In genomic region chr5:27790910-27791288, GRCm38 (mm10) we compare ENCODE assay signal across 8 mouse cellular contexts. TPM values are rescaled to one million over a fixed set of nuclear protein-coding genes. Genes with fewer than 3 reads are reported as not detected.
A peak's percentile ranks its signal among the peaks of the same experiment; 100 is the strongest.
DNase-seq lines count a peak whose midpoint lies in the region; ATAC-seq and TF ChIP-seq lines count a peak whose summit lies in the region.

No protein-coding gene starts in this region.

- peak; percentile 85 for ATAC-seq in embryonic facial prominence, embryonic 14.5 days (ENCODE audit: low read depth)
- peak; percentile 53 for ATAC-seq in liver, embryonic 11.5 days (replicated peaks; ENCODE audit: low FRiP score)

- peak; percentile 68 for DNase-seq in thymus, postnatal 14 days
- no peak for DNase-seq in thymus, postnatal 0 days (ENCODE audit: low spot score)
- peak; percentile 90 for DNase-seq in embryonic facial prominence, embryonic 14.5 days (ENCODE audit: low spot score)
- DNase-seq in heart, adult 8-10 months (ENCODE audit: low spot score), result peak; percentile 57
- peak; percentile 91 for DNase-seq in kidney, adult 2 months
- DNase-seq in liver, embryonic 11.5 days (ENCODE audit: low spot score), result peak; percentile 76
- peak; percentile 89 for DNase-seq in testis, postnatal 14 days (ENCODE audit: low spot score)

- H3ac ChIP-seq in myocyte (ENCODE audit: control insufficient read depth, insufficient read length), result peak overlapping the region; percentile 69

- peaks cover 19% of the 10 kb centered on the region for H3K79me2 ChIP-seq in myocyte (ENCODE audit: control insufficient read depth, insufficient read depth)

- H3K27me3 ChIP-seq in embryonic facial prominence, embryonic 14.5 days (replicated peaks; ENCODE audit: control insufficient read depth, insufficient read depth, low read length), result no peaks in the 10 kb centered on the region
- no peaks in the 10 kb centered on the region for H3K27me3 ChIP-seq in kidney, adult 2 months (replicated peaks; ENCODE audit: control insufficient read depth, insufficient read depth, low read length)
- H3K27me3 ChIP-seq in liver, embryonic 11.5 days (replicated peaks; ENCODE audit: control insufficient read depth, insufficient read depth, low read length), result no peaks in the 10 kb centered on the region
- no peaks in the 10 kb centered on the region for H3K27me3 ChIP-seq in myocyte (ENCODE audit: control insufficient read depth, insufficient read depth, insufficient read length)

- H3K4me1 ChIP-seq in embryonic facial prominence, embryonic 14.5 days (ENCODE audit: control insufficient read depth, insufficient read depth, low read length), result peaks cover 10% of the 10 kb centered on the region; the same call in 1 of the 2 replicates
- H3K4me1 ChIP-seq in kidney, adult 2 months (ENCODE audit: control insufficient read depth, insufficient read depth, low read length), result peaks cover 5% of the 10 kb centered on the region; the same call in 1 of the 2 replicates
- H3K4me1 ChIP-seq in liver, embryonic 11.5 days (replicated peaks; ENCODE audit: control insufficient read depth, insufficient read depth, low read length), result peaks cover 12% of the 10 kb centered on the region

- peak overlapping the region; percentile 79 for H3K4me3 ChIP-seq in embryonic facial prominence, embryonic 14.5 days (ENCODE audit: low read depth, low read length)
- peak overlapping the region; percentile 58 for H3K4me3 ChIP-seq in kidney, adult 2 months (ENCODE audit: insufficient read depth, low read depth, low read length)
- peak overlapping the region; percentile 91 for H3K4me3 ChIP-seq in liver, embryonic 11.5 days (ENCODE audit: low read depth, low read length)
- H3K4me3 ChIP-seq in myocyte, result peak overlapping the region; percentile 63

- H3K9me3 ChIP-seq in embryonic facial prominence, embryonic 14.5 days (ENCODE audit: control insufficient read depth, low read length), result no peaks in the 10 kb centered on the region
- H3K9me3 ChIP-seq in liver, embryonic 11.5 days (ENCODE audit: control insufficient read depth, low read length), result no peaks in the 10 kb centered on the region

- H3K9ac ChIP-seq in embryonic facial prominence, embryonic 14.5 days (ENCODE audit: low read depth, low read length), result peak overlapping the region; percentile 91
- H3K9ac ChIP-seq in liver, embryonic 11.5 days (ENCODE audit: low read depth, low read length), result peak overlapping the region; percentile 93

- H3K36me3 ChIP-seq in embryonic facial prominence, embryonic 14.5 days (ENCODE audit: control insufficient read depth, insufficient read depth, low read length), result peaks cover 30% of the 10 kb centered on the region
- H3K36me3 ChIP-seq in kidney, adult 2 months (ENCODE audit: control insufficient read depth, insufficient read depth, low read length), result peaks cover 5% of the 10 kb centered on the region; the same call in 1 of the 2 replicates
- H3K36me3 ChIP-seq in liver, embryonic 11.5 days (ENCODE audit: control insufficient read depth, insufficient read depth, low read length), result peaks cover 27% of the 10 kb centered on the region
- peaks cover 14% of the 10 kb centered on the region for H3K36me3 ChIP-seq in myocyte (ENCODE audit: control insufficient read depth, insufficient read depth)

- TF ChIP-seq CTCF in kidney, adult 2 months (conservative IDR thresholded peaks at IDR 0.05; ENCODE audit: insufficient read depth, insufficient read length, low read depth, low read length), result no peak

- WGBS in embryonic facial prominence, embryonic 14.5 days, result 0% methylated on average over 2 of the region's 47 CpGs
- 1% methylated on average over 47 of the region's 47 CpGs for WGBS in kidney, adult 2 months
- WGBS in liver, embryonic 11.5 days, result under 1% methylated on average over 47 of the region's 47 CpGs

- H3K4me2 ChIP-seq in embryonic facial prominence, embryonic 14.5 days (ENCODE audit: low read depth, low read length), result peak overlapping the region; percentile 80
- H3K4me2 ChIP-seq in liver, embryonic 11.5 days, result peak overlapping the region; percentile 82
- peak overlapping the region; percentile 76 for H3K4me2 ChIP-seq in myocyte (ENCODE audit: low read depth)

- H3K27ac ChIP-seq in embryonic facial prominence, embryonic 14.5 days (replicated peaks; ENCODE audit: low read depth, low read length), result peak overlapping the region; percentile 96
- H3K27ac ChIP-seq in kidney, adult 2 months (ENCODE audit: insufficient read depth, low read depth, low read length), result peak overlapping the region; percentile 94
- peak overlapping the region; percentile 73 for H3K27ac ChIP-seq in liver, embryonic 11.5 days (ENCODE audit: low read depth, low read length)

- no peak for TF ChIP-seq POLR2A in kidney, adult 2 months (IDR thresholded peaks at IDR 0.05; ENCODE audit: low read depth, low read length)
- no peak for TF ChIP-seq POLR2A in myocyte (IDR thresholded peaks at IDR 0.05; ENCODE audit: insufficient read length, low read depth)

TF ChIP-seq in myocyte, 11 proteins besides CTCF, POLR2A, EP300 and RAD21:
- TF ChIP-seq MAX (IDR thresholded peaks at IDR 0.05; ENCODE audit: low read depth), result no peak
- peak in 1 of 3 experiments; percentile 2 for TF ChIP-seq MYOG (IDR thresholded peaks at IDR 0.05; ENCODE audit: control insufficient read depth in 1 of 3, insufficient read depth in 1 of 3, insufficient read length in 2 of 3, low read depth in 2 of 3)
- TF ChIP-seq SRF (IDR thresholded peaks at IDR 0.05; ENCODE audit: control insufficient read depth, insufficient read length, low read depth), result no peak
TF ChIP-seq in myocyte: peak in this region for 1.

RNA-seq across cellular contexts. Expression of gene Paxip1, which starts 0.6 kb away (rescaled TPM):
- polyA plus RNA-seq in thymus, postnatal 0 days (2015; fragmentation: Nextera tagmentation; extraction: Ambion mirVana), result 20.4 and 23.4 TPM in 2 replicates
- polyA plus RNA-seq in embryonic facial prominence, embryonic 14.5 days (2014; fragmentation: Nextera tagmentation; extraction: Ambion mirVana), result 32.6 and 35.6 TPM in 2 replicates
- 10 to 100 TPM; 14.7 to 19.6 (median 17.5) TPM for total RNA-seq in heart, adult 8-10 months (2022)
- 18.1 and 18.6 TPM in 2 replicates for polyA plus RNA-seq in kidney, adult 2 months (2012; rRNA removed)
- 44.4 and 49.1 TPM in 2 replicates for polyA plus RNA-seq in liver, embryonic 11.5 days (2014; fragmentation: Nextera tagmentation; extraction: Ambion mirVana)
- polyA plus RNA-seq in myocyte (2012; fragmentation: generic; extraction: Trizol), result 8.2 TPM

RNA-seq across cellular contexts. Expression of gene Htr5a, which starts 51.0 kb away (rescaled TPM):
- not detected in 2 replicates for polyA plus RNA-seq in thymus, postnatal 0 days (2015; fragmentation: Nextera tagmentation; extraction: Ambion mirVana)
- 0.07 TPM in 1 of 2 replicates, not detected in the other for polyA plus RNA-seq in embryonic facial prominence, embryonic 14.5 days (2014; fragmentation: Nextera tagmentation; extraction: Ambion mirVana)
- total RNA-seq in heart, adult 8-10 months (2022), result not detected
- polyA plus RNA-seq in kidney, adult 2 months (2012; rRNA removed), result not detected in 2 replicates
- polyA plus RNA-seq in liver, embryonic 11.5 days (2014; fragmentation: Nextera tagmentation; extraction: Ambion mirVana), result not detected in 2 replicates
- polyA plus RNA-seq in myocyte (2012; fragmentation: generic; extraction: Trizol), result not detected
